In the genomic region with DNA sequence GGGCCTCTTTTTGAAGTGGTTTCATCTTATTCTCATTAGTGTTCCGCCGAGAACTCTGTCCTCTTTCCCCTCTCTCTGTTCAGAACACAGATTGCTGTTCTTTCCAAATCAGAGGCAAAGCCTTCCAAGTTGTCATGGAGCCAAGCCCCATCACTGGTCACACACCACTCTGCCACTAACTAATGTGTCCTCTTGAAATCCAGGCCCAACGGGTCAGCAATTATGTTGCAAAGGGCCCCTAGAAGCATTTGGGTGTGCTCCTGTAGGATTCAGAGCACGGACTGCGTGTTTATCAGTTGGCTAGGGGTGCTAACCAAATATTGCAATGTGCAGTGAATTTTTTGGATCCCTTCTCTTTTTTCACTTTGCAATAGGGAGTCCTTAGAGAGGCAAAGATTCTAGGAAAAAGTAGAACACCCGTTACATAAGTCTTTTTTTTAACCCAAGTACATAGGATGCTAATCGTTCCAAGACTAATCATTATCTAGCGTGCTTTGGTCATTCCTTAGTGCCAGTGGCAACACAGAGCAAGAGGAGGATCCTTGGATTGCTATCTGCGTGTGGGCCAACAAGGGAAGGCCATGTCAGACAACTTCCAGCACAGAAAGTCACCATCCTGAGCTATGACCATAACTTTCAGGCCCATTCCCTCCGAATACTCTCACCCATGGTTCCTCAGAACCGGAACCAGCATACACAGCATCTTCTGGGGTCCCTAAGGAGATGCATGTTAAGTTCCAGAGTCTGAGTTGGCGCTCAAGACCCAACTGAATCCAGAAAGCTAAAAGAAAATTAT, we compare ENCODE assay signal across 8 mouse cellular contexts.
DNase-seq lines count a peak whose midpoint lies in the region; TF ChIP-seq lines count a peak whose summit lies in the region.
"Had no signal": no experiment of that assay in that cellular context is flagged by ENCODE, and none has a peak within 500 bp of the region (broad histone marks: within the 10 kb centered on the region; RNA-seq: fewer than 3 reads in every experiment).

No protein-coding gene starts in this region.

- H3K4me1 ChIP-seq in lung, adult 2 months (ENCODE audit: control insufficient read depth, insufficient read depth, low read length): no peaks in the 10 kb centered on the region

- 72% methylated on average over 12 of the region's 12 CpGs for WGBS in lung, adult 2 months

- TF ChIP-seq POLR2A in lung, adult 2 months (IDR thresholded peaks at IDR 0.05; ENCODE audit: borderline replicate concordance, extremely low read depth, low read depth, low read length): no peak

- intact Hi-C loops in gastrocnemius, postnatal 14 days (cut with DNase I; ENCODE audit: low total_unique reads): no loop called here

- peak; percentile 61 to 75 for DNase-seq in lung, adult 18-20 months
- DNase-seq in lung, adult 2 months: no peak
- peak; percentile 71 for DNase-seq in gastrocnemius, postnatal 14 days
- DNase-seq in layer of hippocampus, postnatal 10 days (ENCODE audit: low spot score in 2 of 2): peak; percentile 59 to 64
- peak; percentile 70 to 72 for DNase-seq in right cerebral cortex, postnatal 10 days (ENCODE audit: low spot score in 2 of 2)
- no peak for DNase-seq in thymus, postnatal 36 days
- DNase-seq in neural tube, embryonic 10.5 days (ENCODE audit: extremely low spot score, low spot score): no peak

- no peak overlapping the region for H3K4me3 ChIP-seq in lung, adult 2 months (replicated peaks; ENCODE audit: extremely low read depth, low read depth, low read length)
- H3K4me3 ChIP-seq: limb, embryonic 13.5 days had no signal

- TF ChIP-seq CTCF in lung, adult 2 months (IDR thresholded peaks at IDR 0.05; ENCODE audit: insufficient read depth, low read length): no peak

Comparison
In these comparisons a context has a peak if more than half of its experiments do, and no peak if none do; other contexts are left out.
1. DNase-seq: peak in lung, adult 18-20 months (2 of 2), gastrocnemius, postnatal 14 days (single experiment), layer of hippocampus, postnatal 10 days (2 of 2) and right cerebral cortex, postnatal 10 days (2 of 2); none in lung, adult 2 months (single experiment), thymus, postnatal 36 days (0 of 2) and neural tube, embryonic 10.5 days (single experiment).